Mouse (Mus musculus) neural tube, embryonic 13.5 days (tissue): ENCODE results near the gene Tacc2. TPM values are rescaled to one million over a fixed set of nuclear protein-coding genes. Genes with fewer than 3 reads are reported as not detected.

Experiments
- ATAC-seq: fragments of 200-750 bp; cut with Nextera tagmentation; 2 replicates; pipeline ENCODE4 v1.8.0; 2017; ENCODE audit warnings: low read depth, mild to moderate bottlenecking, moderate TSS enrichment, moderate library complexity
- H3K27ac ChIP-seq: fragments of 300-500 bp; sonication (generic); replicated peaks from 2 replicates; pipeline ENCODE4 v1.5.1; 2015; ENCODE audit warnings: moderate library complexity, mild to moderate bottlenecking, inconsistent platforms
- H3K27me3 ChIP-seq: fragments of 300-500 bp; sonication (generic); 2 replicates; pipeline ENCODE4 v1.6.1; 2015; ENCODE audit warnings: mild to moderate bottlenecking, inconsistent platforms
- H3K36me3 ChIP-seq: fragments of 300-500 bp; sonication (generic); 2 replicates; pipeline ENCODE4 v1.6.1; 2015; ENCODE audit warnings: mild to moderate bottlenecking, inconsistent platforms
- H3K4me1 ChIP-seq: fragments of 300-500 bp; sonication (generic); replicated peaks from 2 replicates; pipeline ENCODE4 v1.6.1; 2015; ENCODE audit warnings: inconsistent platforms
- H3K4me2 ChIP-seq: fragments of 300-500 bp; sonication (generic); 2 replicates; pipeline ENCODE4 v1.6.1; 2015; ENCODE audit warnings: inconsistent platforms, mild to moderate bottlenecking, moderate library complexity
- H3K4me3 ChIP-seq: fragments of 300-500 bp; sonication (generic); 2 replicates; pipeline ENCODE4 v1.5.1; 2015; ENCODE audit warnings: mild to moderate bottlenecking, inconsistent platforms
- H3K9ac ChIP-seq: fragments of 300-500 bp; sonication (generic); 2 replicates; pipeline ENCODE4 v1.6.1; 2015; ENCODE audit warnings: moderate library complexity, mild to moderate bottlenecking, inconsistent platforms
- H3K9me3 ChIP-seq: fragments of 300-500 bp; sonication (generic); 2 replicates; pipeline ENCODE4 v1.6.1; 2016; ENCODE audit warnings: inconsistent platforms
- WGBS: fragments of 180-500 bp; shearing (Covaris S2); methylation state at CpG from one replicate; pipeline ENCODE4 v1.1.7; 2015; 5-methylcytosine and 5-hydroxymethylcytosine counted together
- polyA plus RNA-seq: library from polyadenylated mRNA; unstranded; fragments of >200 nt; fragmentation: Nextera tagmentation; extraction: Ambion mirVana; gene quantifications from 2 replicates; pipeline ENCODE4 v1.2.1, GENCODE M21; 2015

The Tacc2 gene
- polyA plus RNA-seq, 1 experiment from 2014 or later = 77.9 TPM

- Histone ChIP-seq H3K27me3 (no peaks in the 10 kb centered on the region), H3K4me2 (no peak overlapping the region), H3K4me1 (no peaks in the 10 kb centered on the region), H3K27ac (no peak overlapping the region), H3K9me3 (no peaks in the 10 kb centered on the region), H3K36me3 (no peaks in the 10 kb centered on the region), H3K9ac (no peak overlapping the region), H3K4me3 (no peak overlapping the region)
- 93% methylated on average over 4 of the region's 4 CpGs for WGBS
- no peak for ATAC-seq
Observed at GRCm38 (mm10) chr7:130801811-130802210, 224.6 kb downstream of the Tacc2 start.

- no peaks in the 10 kb centered on the region for H3K4me1 ChIP-seq
- ATAC-seq = no peak
- no peak overlapping the region for H3K4me2 ChIP-seq
- no peak overlapping the region for H3K27ac ChIP-seq
- no peak overlapping the region for H3K9ac ChIP-seq
- no peaks in the 10 kb centered on the region for H3K9me3 ChIP-seq
- WGBS = 84% methylated on average over 8 of the region's 8 CpGs
- no peaks in the 10 kb centered on the region for H3K36me3 ChIP-seq
- no peak overlapping the region for H3K4me3 ChIP-seq
- no peaks in the 10 kb centered on the region for H3K27me3 ChIP-seq
Observed at GRCm38 (mm10) chr7:130803251-130803825, 226.1 kb downstream of the Tacc2 start.

- H3K9me3 ChIP-seq = no peaks in the 10 kb centered on the region
- WGBS = 86% methylated on average over 5 of the region's 5 CpGs
Observed at GRCm38 (mm10) chr7:130804991-130805390, 227.8 kb downstream of the Tacc2 start.

GRCm38 (mm10) chr7:130807749-130808148 lies 230.5 kb downstream of the Tacc2 start:
- Histone ChIP-seq H3K27ac (no peak overlapping the region), H3K27me3 (no peaks in the 10 kb centered on the region), H3K9me3 (no peaks in the 10 kb centered on the region), H3K4me3 (no peak overlapping the region), H3K36me3 (no peaks in the 10 kb centered on the region), H3K9ac (no peak overlapping the region), H3K4me2 (no peak overlapping the region), H3K4me1 (no peaks in the 10 kb centered on the region)
- ATAC-seq = no peak
- WGBS = 81% methylated on average over 8 of the region's 8 CpGs

More at GRCm38 (mm10) chr7:130804991-130805390, 227.8 kb downstream of the Tacc2 start:
- Histone ChIP-seq H3K9ac (no peak overlapping the region), H3K4me3 (no peak overlapping the region), H3K36me3 (no peaks in the 10 kb centered on the region), H3K4me1 (no peaks in the 10 kb centered on the region), H3K27ac (no peak overlapping the region), H3K27me3 (no peaks in the 10 kb centered on the region), H3K4me2 (no peak overlapping the region)
- ATAC-seq = no peak

GRCm38 (mm10) chr7:130808694-130809093 lies 231.5 kb downstream of the Tacc2 start:
- WGBS = 82% methylated on average over 6 of the region's 6 CpGs
- no peaks in the 10 kb centered on the region for H3K27me3 ChIP-seq
- H3K36me3 ChIP-seq = no peaks in the 10 kb centered on the region
- no peak overlapping the region for H3K4me3 ChIP-seq
- no peak overlapping the region for H3K4me2 ChIP-seq
- H3K9me3 ChIP-seq = no peaks in the 10 kb centered on the region
- no peaks in the 10 kb centered on the region for H3K4me1 ChIP-seq
- ATAC-seq = no peak
- no peak overlapping the region for H3K9ac ChIP-seq
- no peak overlapping the region for H3K27ac ChIP-seq

GRCm38 (mm10) chr7:130810238-130810637 lies 233.0 kb downstream of the Tacc2 start:
- no peak overlapping the region for H3K4me3 ChIP-seq
- no peaks in the 10 kb centered on the region for H3K4me1 ChIP-seq
- H3K9me3 ChIP-seq = no peaks in the 10 kb centered on the region
- H3K27me3 ChIP-seq = no peaks in the 10 kb centered on the region
- no peak overlapping the region for H3K27ac ChIP-seq
- ATAC-seq = no peak
- H3K4me2 ChIP-seq = no peak overlapping the region
- H3K9ac ChIP-seq = no peak overlapping the region
- WGBS = 84% methylated on average over 4 of the region's 4 CpGs
- no peaks in the 10 kb centered on the region for H3K36me3 ChIP-seq

- Histone ChIP-seq H3K9me3 (no peaks in the 10 kb centered on the region), H3K9ac (no peak overlapping the region), H3K36me3 (no peaks in the 10 kb centered on the region), H3K4me2 (no peak overlapping the region), H3K27ac (no peak overlapping the region), H3K4me1 (no peaks in the 10 kb centered on the region), H3K27me3 (no peaks in the 10 kb centered on the region), H3K4me3 (no peak overlapping the region)
- 46% methylated on average over 16 of the region's 16 CpGs for WGBS
- no peak for ATAC-seq
Observed at GRCm38 (mm10) chr7:130812407-130812806, 235.2 kb downstream of the Tacc2 start.

Other genes starting within 250 kb of the Tacc2 start
- 90.9 and 99.1 TPM in 2 replicates for gene Ate1, start 57.1 kb upstream of the Tacc2 start, polyA plus RNA-seq
- 104 and 107 TPM in 2 replicates for gene Nsmce4a, start 4.3 kb upstream of the Tacc2 start, polyA plus RNA-seq
- 0.11 and 0.25 TPM in 2 replicates for gene Btbd16, start 196.6 kb downstream of the Tacc2 start, polyA plus RNA-seq